Mouse (Mus musculus): ENCODE data around the gene Myo15b. TPM values are rescaled to one million over a fixed set of nuclear protein-coding genes. Genes with fewer than 3 reads are reported as not detected.

Gene Myo15b
- total and polyA plus RNA-seq, 2 experiments from 2014 or later, result 0.09 TPM; not detected in 1

DNA sequence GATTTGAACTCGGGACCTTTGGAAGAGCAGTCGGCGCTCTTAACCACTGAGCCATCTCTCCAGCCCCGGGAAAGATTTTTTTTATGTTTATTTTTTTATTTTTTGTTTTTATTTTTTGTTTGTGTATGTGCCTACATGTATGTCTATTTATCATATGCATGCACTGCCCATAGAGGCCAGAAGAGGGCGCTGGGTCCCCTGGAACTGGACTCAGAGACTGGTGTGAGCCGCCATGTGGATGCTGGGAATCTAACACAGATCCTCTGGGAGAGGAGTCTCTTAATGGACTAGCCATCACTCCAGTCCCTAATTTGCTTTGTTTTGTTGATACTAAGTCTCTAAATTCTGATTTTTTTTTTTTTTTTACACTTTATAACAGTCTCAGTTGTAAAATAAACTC, 17.2 kb upstream of the Myo15b start:
- Histone ChIP-seq H3K4me3 (ENCODE audit: low read depth, low read length) (no peak overlapping the region), H3K36me3 (ENCODE audit: insufficient read depth, low read length) (no peaks in the 10 kb centered on the region), H3K4me1 (ENCODE audit: insufficient read depth, low read length) (no peaks in the 10 kb centered on the region), H3K9me3 (ENCODE audit: low read length) (no peaks in the 10 kb centered on the region), H3K27ac (ENCODE audit: low read depth, low read length) (no peak overlapping the region), H3K27me3 (ENCODE audit: insufficient read depth, low read length) (no peaks in the 10 kb centered on the region), H3K4me2 (ENCODE audit: low read depth, low read length, poor library complexity, severe bottlenecking) (no peak overlapping the region), H3K9ac (replicated peaks; ENCODE audit: low read length, poor library complexity, severe bottlenecking) (no peak overlapping the region)
- no peak for DNase-seq (ENCODE audit: low spot score)
- WGBS, result 88% methylated on average over 6 of the region's 6 CpGs
- ATAC-seq (ENCODE audit: low FRiP score), result no peak
- peak; percentile 35 for TF ChIP-seq CTCF (IDR thresholded peaks at IDR 0.05)

DNA sequence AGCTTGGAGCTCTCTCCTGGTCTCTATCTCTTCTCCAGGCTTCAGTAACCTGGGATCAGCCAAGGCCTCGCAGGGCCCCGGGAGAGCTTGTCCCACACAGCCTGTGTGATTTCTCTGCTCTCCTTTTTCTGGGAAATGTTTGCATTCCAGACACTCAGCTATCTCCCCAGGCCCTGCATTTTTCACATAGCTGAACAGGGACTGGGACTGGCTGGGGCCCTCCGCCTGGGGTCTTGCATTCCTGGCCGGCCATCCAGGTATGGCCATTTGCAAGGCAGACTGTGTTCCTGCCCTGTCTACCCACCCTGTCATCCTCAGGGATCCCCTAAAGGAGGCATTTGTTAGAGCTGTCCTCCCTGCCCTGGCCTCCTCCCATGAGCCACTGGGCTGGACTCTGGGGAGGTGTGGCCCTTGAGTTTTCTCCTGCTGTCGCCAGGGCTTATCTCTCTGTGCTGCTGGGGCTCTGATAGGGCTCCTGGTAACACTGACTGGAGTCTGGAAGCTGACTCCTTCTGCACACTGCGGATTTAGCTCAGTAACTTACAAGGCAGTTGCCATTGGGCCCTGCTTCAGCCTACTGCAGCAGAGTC, 16.1 kb upstream of the Myo15b start:
- Histone ChIP-seq H3K27ac (ENCODE audit: low read depth, low read length) (no peak overlapping the region), H3K9me3 (ENCODE audit: low read length) (no peaks in the 10 kb centered on the region), H3K36me3 (ENCODE audit: insufficient read depth, low read length) (no peaks in the 10 kb centered on the region), H3K4me3 (ENCODE audit: low read depth, low read length) (no peak overlapping the region), H3K4me2 (ENCODE audit: low read depth, low read length, poor library complexity, severe bottlenecking) (no peak overlapping the region), H3K27me3 (ENCODE audit: insufficient read depth, low read length) (no peaks in the 10 kb centered on the region), H3K4me1 (ENCODE audit: insufficient read depth, low read length) (no peaks in the 10 kb centered on the region), H3K9ac (replicated peaks; ENCODE audit: low read length, poor library complexity, severe bottlenecking) (no peak overlapping the region)
- ATAC-seq (ENCODE audit: low FRiP score), result no peak
- TF ChIP-seq CTCF (IDR thresholded peaks at IDR 0.05), result no peak
- no peak for DNase-seq (ENCODE audit: low spot score)
- WGBS, result 29% methylated on average over 6 of the region's 6 CpGs

DNA sequence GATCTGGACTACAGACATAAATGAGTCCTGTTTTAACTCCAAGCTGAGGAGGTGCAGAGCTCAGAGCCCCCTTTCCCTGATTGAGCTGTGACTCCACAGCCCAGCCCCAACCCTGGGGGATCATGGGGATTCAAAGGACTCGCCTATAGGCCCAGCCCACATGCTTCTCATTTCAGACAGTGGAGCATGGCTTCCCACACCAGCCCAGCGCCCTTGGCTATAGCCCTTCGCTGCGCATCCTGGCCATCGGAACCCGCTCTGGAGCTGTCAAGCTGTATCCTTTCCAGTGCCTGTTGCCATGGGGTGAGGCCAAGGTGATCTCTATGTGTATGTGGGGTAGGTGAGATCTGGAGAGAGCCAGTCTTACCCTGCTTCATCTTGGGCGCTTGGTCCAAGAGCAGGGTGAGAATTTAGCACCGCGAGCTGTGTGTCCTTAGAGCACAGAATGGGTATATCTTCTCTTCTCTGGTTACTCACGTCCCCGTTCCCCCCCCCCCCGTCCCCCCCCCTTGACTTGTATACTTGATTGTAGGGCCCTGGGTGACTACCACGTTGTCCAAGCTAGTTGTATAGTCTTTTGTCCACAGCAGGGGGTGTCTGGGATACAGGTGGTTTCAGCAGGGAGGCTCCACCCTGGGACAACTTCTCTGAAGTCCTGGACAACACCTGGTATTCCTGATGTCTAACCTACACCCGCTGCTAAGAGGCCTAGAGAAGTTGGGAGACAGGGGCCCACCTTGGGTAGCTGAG, 14.9 kb upstream of the Myo15b start:
- DNase-seq (ENCODE audit: low spot score), result no peak
- no peak for TF ChIP-seq CTCF (IDR thresholded peaks at IDR 0.05)
- Histone ChIP-seq H3K4me1 (ENCODE audit: insufficient read depth, low read length) (no peaks in the 10 kb centered on the region), H3K27ac (ENCODE audit: low read depth, low read length) (no peak overlapping the region), H3K4me3 (ENCODE audit: low read depth, low read length) (no peak overlapping the region), H3K27me3 (ENCODE audit: insufficient read depth, low read length) (no peaks in the 10 kb centered on the region), H3K9me3 (ENCODE audit: low read length) (no peaks in the 10 kb centered on the region), H3K36me3 (ENCODE audit: insufficient read depth, low read length) (no peaks in the 10 kb centered on the region), H3K4me2 (ENCODE audit: low read depth, low read length, poor library complexity, severe bottlenecking) (no peak overlapping the region), H3K9ac (replicated peaks; ENCODE audit: low read length, poor library complexity, severe bottlenecking) (no peak overlapping the region)
- no peak for ATAC-seq (ENCODE audit: low FRiP score)
- WGBS, result 84% methylated on average over 12 of the region's 14 CpGs

DNA sequence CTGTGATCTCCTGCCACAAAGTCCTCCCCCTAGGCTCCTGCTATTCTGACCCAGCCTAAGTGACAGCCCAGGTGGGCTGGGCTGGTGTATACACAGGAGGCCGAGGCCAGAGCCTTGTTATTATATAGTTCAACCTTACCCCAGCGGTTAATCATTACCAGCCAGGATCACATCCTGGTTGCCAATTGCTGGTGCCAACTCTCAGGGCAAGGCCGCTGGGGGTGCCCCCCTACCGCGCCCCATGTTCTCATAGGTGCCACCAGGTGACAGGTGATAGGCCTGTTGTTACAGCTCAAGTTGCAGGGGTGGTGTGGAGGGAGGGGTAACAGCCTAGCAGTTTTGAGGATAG, 14.3 kb upstream of the Myo15b start:
- no peak overlapping the region for H3K4me3 ChIP-seq (ENCODE audit: low read depth, low read length)
- H3K4me1 ChIP-seq (ENCODE audit: insufficient read depth, low read length), result no peaks in the 10 kb centered on the region
- DNase-seq (ENCODE audit: low spot score) (no peak), ATAC-seq (ENCODE audit: low FRiP score) (no peak)
- WGBS, result 96% methylated on average over 5 of the region's 5 CpGs
- H3K9me3 ChIP-seq (ENCODE audit: low read length), result no peaks in the 10 kb centered on the region
- no peaks in the 10 kb centered on the region for H3K36me3 ChIP-seq (ENCODE audit: insufficient read depth, low read length)
- no peak overlapping the region for H3K9ac ChIP-seq (replicated peaks; ENCODE audit: low read length, poor library complexity, severe bottlenecking)
- H3K27me3 ChIP-seq (ENCODE audit: insufficient read depth, low read length), result no peaks in the 10 kb centered on the region
- no peak for TF ChIP-seq CTCF (IDR thresholded peaks at IDR 0.05)
- H3K4me2 ChIP-seq (ENCODE audit: low read depth, low read length, poor library complexity, severe bottlenecking), result no peak overlapping the region
- no peak overlapping the region for H3K27ac ChIP-seq (ENCODE audit: low read depth, low read length)

DNA sequence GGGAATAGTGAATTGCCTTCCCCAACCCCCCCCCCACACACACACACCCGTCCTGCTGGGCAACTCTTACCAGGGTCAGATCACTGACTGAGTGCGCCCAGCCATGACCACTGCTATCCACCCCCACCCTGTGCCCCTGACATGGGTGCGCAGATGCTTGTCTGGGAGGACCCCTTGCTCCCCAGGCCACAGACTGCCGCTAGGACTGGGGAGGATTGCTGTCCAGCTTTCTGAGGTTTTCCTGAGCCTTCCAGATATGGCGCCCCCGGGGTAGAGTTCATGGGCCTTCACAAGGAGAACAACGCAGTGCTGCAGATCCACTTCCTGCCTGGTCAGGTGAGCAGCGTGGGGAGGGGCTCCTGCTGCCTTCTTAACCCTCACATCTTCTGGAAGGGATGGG, 14.0 kb upstream of the Myo15b start:
- no peaks in the 10 kb centered on the region for H3K4me1 ChIP-seq (ENCODE audit: insufficient read depth, low read length)
- H3K27me3 ChIP-seq (ENCODE audit: insufficient read depth, low read length), result no peaks in the 10 kb centered on the region
- TF ChIP-seq CTCF (IDR thresholded peaks at IDR 0.05), result no peak
- H3K9ac ChIP-seq (replicated peaks; ENCODE audit: low read length, poor library complexity, severe bottlenecking), result no peak overlapping the region
- H3K27ac ChIP-seq (ENCODE audit: low read depth, low read length), result no peak overlapping the region
- H3K9me3 ChIP-seq (ENCODE audit: low read length), result no peaks in the 10 kb centered on the region
- no peaks in the 10 kb centered on the region for H3K36me3 ChIP-seq (ENCODE audit: insufficient read depth, low read length)
- DNase-seq (ENCODE audit: low spot score) (no peak), ATAC-seq (ENCODE audit: low FRiP score) (no peak)
- 72% methylated on average over 8 of the region's 8 CpGs for WGBS
- H3K4me2 ChIP-seq (ENCODE audit: low read depth, low read length, poor library complexity, severe bottlenecking), result no peak overlapping the region
- H3K4me3 ChIP-seq (ENCODE audit: low read depth, low read length), result no peak overlapping the region

DNA sequence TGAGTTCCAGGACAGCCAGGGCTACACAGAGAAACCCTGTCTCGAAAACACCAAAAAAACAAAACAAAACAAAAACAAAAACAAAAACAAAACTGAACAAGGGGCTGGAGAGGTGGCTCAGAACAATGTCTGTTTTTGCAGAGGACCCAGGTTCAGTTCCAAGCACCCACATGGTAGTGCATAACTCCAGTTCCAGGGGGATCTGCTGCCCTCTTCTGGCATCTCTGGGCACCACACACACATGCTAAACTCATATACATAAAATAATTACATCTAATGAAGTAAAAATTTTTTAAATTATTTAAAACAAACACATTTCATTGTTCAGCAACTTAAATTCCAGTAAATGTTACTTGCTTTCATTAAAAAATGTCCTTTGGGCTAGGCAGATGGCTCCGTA, 12.4 kb upstream of the Myo15b start:
- Histone ChIP-seq H3K9ac (replicated peaks; ENCODE audit: low read length, poor library complexity, severe bottlenecking) (no peak overlapping the region), H3K4me1 (ENCODE audit: insufficient read depth, low read length) (no peaks in the 10 kb centered on the region), H3K36me3 (ENCODE audit: insufficient read depth, low read length) (no peaks in the 10 kb centered on the region), H3K4me3 (ENCODE audit: low read depth, low read length) (no peak overlapping the region), H3K9me3 (ENCODE audit: low read length) (no peaks in the 10 kb centered on the region), H3K4me2 (ENCODE audit: low read depth, low read length, poor library complexity, severe bottlenecking) (no peak overlapping the region), H3K27me3 (ENCODE audit: insufficient read depth, low read length) (no peaks in the 10 kb centered on the region), H3K27ac (ENCODE audit: low read depth, low read length) (no peak overlapping the region)
- DNase-seq (ENCODE audit: low spot score), result no peak
- no peak for TF ChIP-seq CTCF (IDR thresholded peaks at IDR 0.05)
- no peak for ATAC-seq (ENCODE audit: low FRiP score)
- WGBS, result 93% methylated on average over 2 of the region's 2 CpGs

Data from midbrain, postnatal 0 days (tissue).